Mouse (Mus musculus) erythroblast, embryonic 14.5 days (primary cell): ENCODE data around the gene Macrod1. TPM values are rescaled to one million over a fixed set of nuclear protein-coding genes. Genes with fewer than 3 reads are reported as not detected.

Experiments used
- H3K27me3 ChIP-seq: 2 replicates; pipeline ENCODE4 v1.6.1; 2012; ENCODE audit warnings: inconsistent platforms; ENCODE audit not compliant: control insufficient read depth
- H3K36me3 ChIP-seq: 2 replicates; pipeline ENCODE4 v1.6.1; 2012; ENCODE audit warnings: mild to moderate bottlenecking, inconsistent platforms; ENCODE audit not compliant: control insufficient read depth
- H3K4me1 ChIP-seq: 2 replicates; pipeline ENCODE4 v1.6.1; 2012; ENCODE audit warnings: inconsistent platforms; ENCODE audit not compliant: control insufficient read depth
- H3K4me3 ChIP-seq: replicated peaks from 2 replicates; pipeline ENCODE3; 2012; ENCODE audit warnings: moderate library complexity, mild to moderate bottlenecking, inconsistent platforms
- H3K9me3 ChIP-seq: 2 replicates; pipeline ENCODE4 v1.6.1; 2012; ENCODE audit warnings: low read length, inconsistent platforms, mixed read lengths; ENCODE audit not compliant: control insufficient read depth
- GATA1 ChIP-seq: IDR thresholded peaks from 2 replicates; pipeline ENCODE4 v1.6.1; 2012; ENCODE audit warnings: low read length, inconsistent platforms, mixed read lengths
- TAL1 ChIP-seq: IDR thresholded peaks from 3 replicates; pipeline ENCODE4 v1.6.1; 2012; ENCODE audit warnings: low read length, inconsistent platforms, mixed read lengths
- polyA plus RNA-seq: library from polyadenylated mRNA; stranded (reverse); fragments of >175 nt; gene quantifications from 2 replicates; pipeline ENCODE4 v1.2.3, GENCODE M21; 2012

Gene Macrod1
- polyA plus RNA-seq, 1 experiment: 2.0 TPM

- Histone ChIP-seq H3K27me3 (peaks cover 75% of the 10 kb centered on the region), H3K4me3 (no peak overlapping the region), H3K4me1 (peaks cover under 1% of the 10 kb centered on the region; the same call in 1 of the 2 replicates), H3K36me3 (no peaks in the 10 kb centered on the region), H3K9me3 (no peaks in the 10 kb centered on the region; the same call in 1 of the 2 replicates)
- TF ChIP-seq GATA1: no peak
- TF ChIP-seq TAL1: no peak
These were observed 109.0 kb downstream of the Macrod1 start for GRCm38 (mm10) chr19:7165509-7166199.

GRCm38 (mm10) chr19:7166200-7166711 lies 109.6 kb downstream of the Macrod1 start:
- Histone ChIP-seq H3K9me3 (no peaks in the 10 kb centered on the region; the same call in 1 of the 2 replicates), H3K4me3 (no peak overlapping the region), H3K4me1 (peaks cover 4% of the 10 kb centered on the region), H3K36me3 (no peaks in the 10 kb centered on the region), H3K27me3 (peaks cover 72% of the 10 kb centered on the region)
- TF ChIP-seq GATA1 (no peak), TAL1 (no peak)

- H3K9me3 ChIP-seq: no peaks in the 10 kb centered on the region; the same call in 1 of the 2 replicates
- H3K4me1 ChIP-seq: peaks cover 9% of the 10 kb centered on the region
- H3K36me3 ChIP-seq: no peaks in the 10 kb centered on the region
- H3K4me3 ChIP-seq: no peak overlapping the region
- peaks cover 70% of the 10 kb centered on the region for H3K27me3 ChIP-seq
- TF ChIP-seq TAL1: no peak
- no peak for TF ChIP-seq GATA1
These were observed 110.2 kb downstream of the Macrod1 start for GRCm38 (mm10) chr19:7166767-7167166.

GRCm38 (mm10) chr19:7168423-7168822 lies 111.8 kb downstream of the Macrod1 start:
- Histone ChIP-seq H3K9me3 (no peaks in the 10 kb centered on the region; the same call in 1 of the 2 replicates), H3K27me3 (peaks cover 65% of the 10 kb centered on the region), H3K4me3 (no peak overlapping the region), H3K4me1 (peaks cover 17% of the 10 kb centered on the region), H3K36me3 (no peaks in the 10 kb centered on the region)
- TF ChIP-seq GATA1 (no peak), TAL1 (no peak)

- TF ChIP-seq TAL1 (no peak), GATA1 (no peak)
- no peaks in the 10 kb centered on the region for H3K9me3 ChIP-seq
- H3K36me3 ChIP-seq: no peaks in the 10 kb centered on the region
- H3K4me1 ChIP-seq: peaks cover 17% of the 10 kb centered on the region
- no peak overlapping the region for H3K4me3 ChIP-seq
- H3K27me3 ChIP-seq: peaks cover 41% of the 10 kb centered on the region
These were observed 114.3 kb downstream of the Macrod1 start for GRCm38 (mm10) chr19:7170916-7171315.

GRCm38 (mm10) chr19:7171447-7171846 lies 114.8 kb downstream of the Macrod1 start:
- Histone ChIP-seq H3K4me3 (no peak overlapping the region), H3K36me3 (no peaks in the 10 kb centered on the region), H3K4me1 (peaks cover 17% of the 10 kb centered on the region), H3K27me3 (peaks cover 36% of the 10 kb centered on the region), H3K9me3 (no peaks in the 10 kb centered on the region)
- TF ChIP-seq TAL1: no peak
- no peak for TF ChIP-seq GATA1

GRCm38 (mm10) chr19:7172051-7172866 lies 115.6 kb downstream of the Macrod1 start:
- peaks cover 17% of the 10 kb centered on the region for H3K4me1 ChIP-seq
- TF ChIP-seq GATA1 (no peak), TAL1 (no peak)
- no peaks in the 10 kb centered on the region for H3K9me3 ChIP-seq
- H3K36me3 ChIP-seq: no peaks in the 10 kb centered on the region
- H3K4me3 ChIP-seq: no peak overlapping the region
- peaks cover 28% of the 10 kb centered on the region for H3K27me3 ChIP-seq

GRCm38 (mm10) chr19:7176041-7176696 lies 119.6 kb downstream of the Macrod1 start:
- H3K36me3 ChIP-seq: no peaks in the 10 kb centered on the region
- no peaks in the 10 kb centered on the region for H3K9me3 ChIP-seq
- H3K27me3 ChIP-seq: peaks cover 23% of the 10 kb centered on the region
- TF ChIP-seq TAL1: no peak
- TF ChIP-seq GATA1: no peak
- peaks cover 13% of the 10 kb centered on the region for H3K4me1 ChIP-seq
- H3K4me3 ChIP-seq: no peak overlapping the region
